Comparison of ENCODE assay signal across 31 mouse cellular contexts in genomic region chr12:70845371-70845770, GRCm38 (mm10). TPM values are rescaled to one million over a fixed set of nuclear protein-coding genes. Genes with fewer than 3 reads are reported as not detected.
A peak's percentile ranks its signal among the peaks of the same experiment; 100 is the strongest.
DNase-seq lines count a peak whose midpoint lies in the region; ATAC-seq and TF ChIP-seq lines count a peak whose summit lies in the region.
"Had no signal": no experiment of that assay in that cellular context is flagged by ENCODE, and none has a peak within 500 bp of the region (broad histone marks: within the 10 kb centered on the region; RNA-seq: fewer than 3 reads in every experiment).

No protein-coding gene starts in this region.

- peak; percentile 22 for DNase-seq in heart, adult 11 months
- peak; percentile 16 for DNase-seq in CD4-positive helper T cell, adult 2 months (ENCODE audit: low read depth, low spot score)
- DNase-seq in cerebellum, adult 2 months, result no peak
- no peak for DNase-seq in spleen, postnatal 14 days (ENCODE audit: low spot score in 2 of 2)
- DNase-seq in kidney, adult 8-10 months, result no peak
- DNase-seq: adrenal gland, postnatal 10 days; B cell, adult 2 months; cerebellum, adult 18-20 months; cerebellum, postnatal 14 days; forebrain, postnatal 0 days; gastrocnemius, postnatal 10 days; kidney, postnatal 14 days; lung, embryonic 14.5 days; lung, postnatal 14 days; right cerebral cortex, adult 18-20 months; spleen, adult 18-20 months; thymus, adult 2 months; thymus, postnatal 36 days had no signal

- TF ChIP-seq CTCF in cerebellum, adult 2 months (IDR thresholded peaks at IDR 0.05; ENCODE audit: borderline replicate concordance, insufficient read depth, low read depth, low read length), result no peak

- H3K4me3 ChIP-seq in heart, embryonic 11.5 days (ENCODE audit: low read depth, low read length), result no peak overlapping the region
- no peak overlapping the region for H3K4me3 ChIP-seq in cerebellum, adult 2 months (replicated peaks; ENCODE audit: insufficient read depth, low read depth, low read length)
- H3K4me3 ChIP-seq: embryonic facial prominence, embryonic 10.5 days; embryonic facial prominence, embryonic 15.5 days; forebrain, embryonic 12.5 days; heart, embryonic 10.5 days; hindbrain, embryonic 15.5 days; limb, embryonic 12.5 days; liver, embryonic 15.5 days; midbrain, embryonic 15.5 days; neural tube, embryonic 12.5 days had no signal

- H3K9me3 ChIP-seq in heart, embryonic 11.5 days (replicated peaks; ENCODE audit: control insufficient read depth, low read length), result no peaks in the 10 kb centered on the region
- H3K9me3 ChIP-seq: embryonic facial prominence, embryonic 10.5 days; embryonic facial prominence, embryonic 15.5 days; forebrain, embryonic 12.5 days; heart, embryonic 10.5 days; hindbrain, embryonic 15.5 days; liver, embryonic 15.5 days; midbrain, embryonic 15.5 days; neural tube, embryonic 12.5 days had no signal

- TF ChIP-seq POLR2A in cerebellum, adult 2 months (IDR thresholded peaks at IDR 0.05; ENCODE audit: borderline replicate concordance, insufficient read depth, low read length), result no peak

- H3K36me3 ChIP-seq in heart, embryonic 11.5 days (ENCODE audit: control insufficient read depth, insufficient read depth, low read length), result no peaks in the 10 kb centered on the region
- H3K36me3 ChIP-seq: embryonic facial prominence, embryonic 15.5 days; forebrain, embryonic 12.5 days; hindbrain, embryonic 15.5 days; liver, embryonic 15.5 days; midbrain, embryonic 15.5 days; neural tube, embryonic 12.5 days had no signal

- H3K27me3 ChIP-seq in heart, embryonic 11.5 days (ENCODE audit: control insufficient read depth, insufficient read depth, low read length), result no peaks in the 10 kb centered on the region
- no peaks in the 10 kb centered on the region for H3K27me3 ChIP-seq in cerebellum, adult 2 months (ENCODE audit: control insufficient read depth, insufficient read depth, low read length)
- H3K27me3 ChIP-seq: embryonic facial prominence, embryonic 15.5 days; forebrain, embryonic 12.5 days; hindbrain, embryonic 15.5 days; limb, embryonic 12.5 days; liver, embryonic 15.5 days; midbrain, embryonic 15.5 days; neural tube, embryonic 12.5 days had no signal

- 77% methylated on average over 2 of the region's 2 CpGs for WGBS in heart, embryonic 11.5 days (ENCODE audit: insufficient replicate concordance)
- WGBS in cerebellum, adult 2 months, result 86% methylated on average over 2 of the region's 2 CpGs

- H3K9ac ChIP-seq in heart, embryonic 11.5 days (ENCODE audit: low read depth, low read length), result no peak overlapping the region
- H3K9ac ChIP-seq: embryonic facial prominence, embryonic 15.5 days; forebrain, embryonic 12.5 days; forebrain, postnatal 0 days; hindbrain, embryonic 15.5 days; limb, embryonic 12.5 days; liver, embryonic 15.5 days; lung, embryonic 14.5 days; midbrain, embryonic 15.5 days; neural tube, embryonic 12.5 days had no signal

- H3K27ac ChIP-seq in heart, embryonic 11.5 days (ENCODE audit: low read depth, low read length), result no peak overlapping the region
- H3K27ac ChIP-seq in cerebellum, adult 2 months (ENCODE audit: insufficient read depth, low read length), result no peak overlapping the region
- H3K27ac ChIP-seq: embryonic facial prominence, embryonic 10.5 days; embryonic facial prominence, embryonic 15.5 days; forebrain, embryonic 12.5 days; heart, embryonic 10.5 days; hindbrain, embryonic 15.5 days; limb, embryonic 12.5 days; liver, embryonic 15.5 days; midbrain, embryonic 15.5 days; neural tube, embryonic 12.5 days; stomach, postnatal 0 days had no signal

- peaks cover 9% of the 10 kb centered on the region; the same call in 1 of the 2 replicates for H3K4me1 ChIP-seq in heart, embryonic 11.5 days (ENCODE audit: control insufficient read depth, insufficient read depth, low read length)
- H3K4me1 ChIP-seq in cerebellum, adult 2 months (ENCODE audit: control insufficient read depth, insufficient read depth, low read length), result peaks cover 14% of the 10 kb centered on the region
- H3K4me1 ChIP-seq: forebrain, embryonic 12.5 days; hindbrain, embryonic 15.5 days; liver, embryonic 15.5 days had no signal

- no peak for ATAC-seq in heart, embryonic 11.5 days (replicated peaks; ENCODE audit: insufficient number of reproducible peaks, low FRiP score, low TSS enrichment)
- ATAC-seq in activated CD4-positive, CD25-positive, alpha-beta regulatory T cell, adult 4 months, result peak; percentile 58
- ATAC-seq: forebrain, postnatal 0 days; intestine, embryonic 16.5 days; midbrain, embryonic 15.5 days had no signal

- no peak overlapping the region for H3K4me2 ChIP-seq in heart, embryonic 11.5 days
- H3K4me2 ChIP-seq: embryonic facial prominence, embryonic 15.5 days; forebrain, embryonic 12.5 days; hindbrain, embryonic 15.5 days; limb, embryonic 12.5 days; liver, embryonic 15.5 days; lung, embryonic 14.5 days; midbrain, embryonic 15.5 days; neural tube, embryonic 12.5 days had no signal

RNA-seq across cellular contexts. Expression of gene Frmd6, which starts 20.1 kb away (rescaled TPM):
- 18.7 and 23.6 TPM in 2 replicates for polyA plus RNA-seq in heart, embryonic 11.5 days (2014; fragmentation: Nextera tagmentation; extraction: Ambion mirVana)
- polyA plus RNA-seq in activated CD4-positive, CD25-positive, alpha-beta regulatory T cell, adult 4 months (2017; shearing (Covaris generic)), result 10 to 100 TPM; 14.2 to 19.3 TPM
- 11.2 and 14.2 TPM in 2 replicates for polyA plus RNA-seq in cerebellum, adult 2 months (2012; rRNA removed)

Comparison
In these comparisons a context has a peak if more than half of its experiments do, and no peak if none do; other contexts are left out.
1. DNase-seq: peak in heart, adult 11 months (single experiment) and CD4-positive helper T cell, adult 2 months (single experiment); none in cerebellum, adult 2 months (0 of 2), spleen, postnatal 14 days (0 of 2) and kidney, adult 8-10 months (0 of 2).